Mouse (Mus musculus) layer of hippocampus, adult 2 months (tissue): ENCODE measurements around the gene Pdik1l. TPM values are rescaled to one million over a fixed set of nuclear protein-coding genes. Genes with fewer than 3 reads are reported as not detected.
A peak's percentile ranks its signal among the peaks of the same experiment; 100 is the strongest.
"Not testable (repeated sequence)": the region's sequence is repeated elsewhere in the genome, so short reads cannot be mapped to it uniquely, and the experiment has no call there.

Experiments used
- DNase-seq, 2 experiments: peaks; one replicate each; pipeline ENCODE4 v3.0.0; 2022; ENCODE audit warnings: low spot score in 2 of 2
- H3K27ac ChIP-seq: fragments of 200-600 bp; 2 replicates; pipeline ENCODE4 v1.8.1; 2022
- H3K4me3 ChIP-seq: fragments of 200-600 bp; 2 replicates; pipeline ENCODE4 v1.8.1; 2022; ENCODE audit warnings: mild to moderate bottlenecking
- CTCF ChIP-seq: fragments of 200-600 bp; conservative IDR thresholded peaks from 2 replicates; pipeline ENCODE4 v1.8.1; 2022; ENCODE audit warnings: antibody characterized with exemption, mild to moderate bottlenecking, moderate library complexity
- total RNA-seq, 2 experiments: library from RNA; stranded (reverse); gene quantifications; 2 replicates each; pipeline ENCODE4 v1.2.3; 2021

The Pdik1l gene
- total RNA-seq, 2 experiments from 2014 or later, result 16.9 to 18.6 TPM

GRCm38 (mm10) chr4:134293692-134294163, 6.0 kb upstream of the Pdik1l start:
- no peak for TF ChIP-seq CTCF
- no peak overlapping the region for H3K4me3 ChIP-seq
- no peak for DNase-seq
- no peak overlapping the region for H3K27ac ChIP-seq

- H3K4me3 ChIP-seq, result no peak overlapping the region
- TF ChIP-seq CTCF, result no peak
- H3K27ac ChIP-seq, result no peak overlapping the region
These were observed 5.5 kb upstream of the Pdik1l start for GRCm38 (mm10) chr4:134293061-134293691.

GRCm38 (mm10) chr4:134292067-134292466, 4.4 kb upstream of the Pdik1l start:
- Histone ChIP-seq H3K27ac (no peak overlapping the region), H3K4me3 (no peak overlapping the region)
- TF ChIP-seq CTCF, result peak; percentile 93
- peak; percentile 38 to 79 for DNase-seq

More at GRCm38 (mm10) chr4:134293061-134293691, 5.5 kb upstream of the Pdik1l start:
- DNase-seq, result no peak

- Histone ChIP-seq H3K4me3 (peak overlapping the region; percentile 89), H3K27ac (peak overlapping the region; percentile 98)
- DNase-seq, result no peak
These were observed 932 bp upstream of the Pdik1l start for GRCm38 (mm10) chr4:134288397-134289256.

GRCm38 (mm10) chr4:134287168-134287564, 529 bp downstream of the Pdik1l start:
- Histone ChIP-seq H3K4me3 (peak overlapping the region; percentile 89), H3K27ac (peak overlapping the region; percentile 98)
- DNase-seq, result peak; percentile 93 to 99
- peak; percentile 60 for TF ChIP-seq CTCF

More at GRCm38 (mm10) chr4:134288397-134289256, 932 bp upstream of the Pdik1l start:
- TF ChIP-seq CTCF, result no peak

GRCm38 (mm10) chr4:134286226-134287167, 1.2 kb downstream of the Pdik1l start:
- no peak for TF ChIP-seq CTCF
- H3K27ac ChIP-seq, result peak overlapping the region; percentile 98
- DNase-seq, result no peak

GRCm38 (mm10) chr4:134284942-134285341, 2.8 kb downstream of the Pdik1l start:
- TF ChIP-seq CTCF, result no peak
- H3K4me3 ChIP-seq, result no peak overlapping the region
- no peak overlapping the region for H3K27ac ChIP-seq
- no peak for DNase-seq

More at GRCm38 (mm10) chr4:134286226-134287167, 1.2 kb downstream of the Pdik1l start:
- peak overlapping the region; percentile 89 for H3K4me3 ChIP-seq

- H3K27ac ChIP-seq, result no peak overlapping the region
- TF ChIP-seq CTCF, result no peak
- no peak for DNase-seq
- no peak overlapping the region for H3K4me3 ChIP-seq
These were observed 14.0 kb downstream of the Pdik1l start for GRCm38 (mm10) chr4:134273417-134274345.

- DNase-seq, result no peak
- Histone ChIP-seq H3K27ac (no peak overlapping the region), H3K4me3 (no peak overlapping the region)
- TF ChIP-seq CTCF, result no peak
These were observed 14.8 kb downstream of the Pdik1l start for GRCm38 (mm10) chr4:134272731-134273416.

- Histone ChIP-seq H3K4me3 (no peak overlapping the region), H3K27ac (no peak overlapping the region)
- no peak for TF ChIP-seq CTCF
- no peak for DNase-seq
These were observed 15.7 kb downstream of the Pdik1l start for GRCm38 (mm10) chr4:134271979-134272378.

- H3K27ac ChIP-seq, DNase-seq, H3K4me3 ChIP-seq: not testable (repeated sequence)
- TF ChIP-seq CTCF, result peak; percentile 71
These were observed 18.1 kb downstream of the Pdik1l start for GRCm38 (mm10) chr4:134269622-134270021.
